Mouse (Mus musculus) embryonic facial prominence, embryonic 12.5 days (tissue): Measurements from ENCODE around the gene Epn2. TPM values are rescaled to one million over a fixed set of nuclear protein-coding genes. Genes with fewer than 3 reads are reported as not detected.

Experiments used
- ATAC-seq: fragments of 200-750 bp; cut with Nextera tagmentation; 2 replicates; pipeline ENCODE4 v1.8.0; 2017; ENCODE audit not compliant: insufficient number of reproducible peaks, insufficient read depth, low FRiP score, low TSS enrichment
- H3K27ac ChIP-seq: fragments of 300-500 bp; sonication (generic); 2 replicates; pipeline ENCODE4 v1.5.1; 2016; ENCODE audit warnings: mild to moderate bottlenecking
- H3K27me3 ChIP-seq: fragments of 300-500 bp; sonication (generic); 2 replicates; pipeline ENCODE4 v1.6.1; 2016; ENCODE audit warnings: mild to moderate bottlenecking, moderate library complexity
- H3K36me3 ChIP-seq: fragments of 300-500 bp; sonication (generic); 2 replicates; pipeline ENCODE4 v1.6.1; 2016; ENCODE audit warnings: mild to moderate bottlenecking
- H3K4me1 ChIP-seq: fragments of 300-500 bp; sonication (generic); 2 replicates; pipeline ENCODE4 v1.6.1; 2016
- H3K4me2 ChIP-seq: fragments of 300-500 bp; sonication (generic); replicated peaks from 2 replicates; pipeline ENCODE4 v1.6.1; 2016; ENCODE audit warnings: mild to moderate bottlenecking, moderate library complexity
- H3K4me3 ChIP-seq: fragments of 300-500 bp; sonication (generic); 2 replicates; pipeline ENCODE4 v1.5.1; 2016; ENCODE audit warnings: mild to moderate bottlenecking
- H3K9ac ChIP-seq: fragments of 300-500 bp; sonication (generic); 2 replicates; pipeline ENCODE4 v1.6.1; 2016; ENCODE audit warnings: mild to moderate bottlenecking, moderate library complexity
- H3K9me3 ChIP-seq: fragments of 300-500 bp; sonication (generic); 2 replicates; pipeline ENCODE4 v1.6.1; 2016; ENCODE audit warnings: mild to moderate bottlenecking, moderate library complexity
- WGBS: fragments of 180-500 bp; shearing (Covaris S2); methylation state at CpG from one replicate; pipeline ENCODE4 v1.1.7; 2016; 5-methylcytosine and 5-hydroxymethylcytosine counted together
- polyA plus RNA-seq: library from polyadenylated mRNA; unstranded; fragments of >200 nt; fragmentation: Nextera tagmentation; extraction: Ambion mirVana; gene quantifications from 2 replicates; pipeline ENCODE4 v1.2.1, GENCODE M21; 2016

Epn2 gene
- polyA plus RNA-seq, 1 experiment from 2014 or later = 28.3 TPM

- Histone ChIP-seq H3K4me2 (no peak overlapping the region), H3K9me3 (no peaks in the 10 kb centered on the region), H3K9ac (no peak overlapping the region), H3K4me3 (no peak overlapping the region), H3K4me1 (peaks cover 19% of the 10 kb centered on the region), H3K36me3 (peaks cover 24% of the 10 kb centered on the region), H3K27ac (0 out of 2 replicates have a peak overlapping the region, but pooled peaks have one; percentile 91), H3K27me3 (no peaks in the 10 kb centered on the region)
- ATAC-seq = no peak
- 89% methylated on average over 2 of the region's 2 CpGs for WGBS
Observed at GRCm38 (mm10) chr11:61495528-61495927, 84.0 kb downstream of the Epn2 start.

- H3K4me1 ChIP-seq = peaks cover 30% of the 10 kb centered on the region
- H3K36me3 ChIP-seq = peaks cover 36% of the 10 kb centered on the region
- ATAC-seq = peak; percentile 91
- H3K9me3 ChIP-seq = no peaks in the 10 kb centered on the region
- H3K27ac ChIP-seq = peak within 1 kb of the TSS; percentile 92
- WGBS = under 1% methylated on average over 58 of the region's 62 CpGs
- peak within 1 kb of the TSS; percentile 81 for H3K4me3 ChIP-seq
- H3K9ac ChIP-seq = peak within 1 kb of the TSS; percentile 90
- H3K4me2 ChIP-seq = peak within 1 kb of the TSS; percentile 80
- no peaks in the 10 kb centered on the region for H3K27me3 ChIP-seq
Observed at GRCm38 (mm10) chr11:61494129-61494997, 85.1 kb downstream of the Epn2 start, which contains the start of gene Mapk7. Gene Mapk7, minus strand, starts transcription at chr11:61494406.

GRCm38 (mm10) chr11:61493525-61494128 lies 85.9 kb downstream of the Epn2 start:
- WGBS = under 1% methylated on average over 50 of the region's 50 CpGs
- peak overlapping the region; percentile 80 for H3K4me2 ChIP-seq
- no peaks in the 10 kb centered on the region for H3K27me3 ChIP-seq
- ATAC-seq = peak; percentile 57
- peak overlapping the region; percentile 92 for H3K27ac ChIP-seq
- H3K9me3 ChIP-seq = no peaks in the 10 kb centered on the region
- peaks cover 31% of the 10 kb centered on the region for H3K4me1 ChIP-seq
- peak overlapping the region; percentile 81 for H3K4me3 ChIP-seq
- peak overlapping the region; percentile 90 for H3K9ac ChIP-seq
- peaks cover 43% of the 10 kb centered on the region for H3K36me3 ChIP-seq

- peaks cover 37% of the 10 kb centered on the region for H3K4me1 ChIP-seq
- H3K4me2 ChIP-seq = peak overlapping the region; percentile 80
- WGBS = 78% methylated on average over 12 of the region's 12 CpGs
- no peaks in the 10 kb centered on the region for H3K9me3 ChIP-seq
- peak overlapping the region; percentile 92; the same call in 1 of the 2 replicates for H3K27ac ChIP-seq
- H3K9ac ChIP-seq = peak overlapping the region; percentile 90
- H3K36me3 ChIP-seq = peaks cover 51% of the 10 kb centered on the region
- peak overlapping the region; percentile 81 for H3K4me3 ChIP-seq
- no peak for ATAC-seq
- H3K27me3 ChIP-seq = no peaks in the 10 kb centered on the region
Observed at GRCm38 (mm10) chr11:61492749-61493401, 86.6 kb downstream of the Epn2 start.

- Histone ChIP-seq H3K4me2 (no peak overlapping the region), H3K9ac (no peak overlapping the region), H3K9me3 (no peaks in the 10 kb centered on the region), H3K36me3 (peaks cover 62% of the 10 kb centered on the region), H3K27ac (no peak overlapping the region), H3K4me1 (peaks cover 53% of the 10 kb centered on the region), H3K27me3 (no peaks in the 10 kb centered on the region), H3K4me3 (no peak overlapping the region)
- no peak for ATAC-seq
- WGBS = 93% methylated on average over 22 of the region's 22 CpGs
Observed at GRCm38 (mm10) chr11:61490944-61491520, 88.5 kb downstream of the Epn2 start.

- Histone ChIP-seq H3K27me3 (no peaks in the 10 kb centered on the region), H3K4me1 (peaks cover 59% of the 10 kb centered on the region), H3K36me3 (peaks cover 62% of the 10 kb centered on the region), H3K27ac (0 out of 2 replicates have a peak overlapping the region, but pooled peaks have one; percentile 23), H3K9ac (no peak overlapping the region), H3K4me2 (0 out of 2 replicates have a peak overlapping the region, but pooled peaks have one; percentile 0), H3K9me3 (no peaks in the 10 kb centered on the region), H3K4me3 (no peak overlapping the region)
- ATAC-seq = no peak
- WGBS = 94% methylated on average over 8 of the region's 8 CpGs
Observed at GRCm38 (mm10) chr11:61489874-61490273, 89.6 kb downstream of the Epn2 start.

- H3K4me1 ChIP-seq = peaks cover 65% of the 10 kb centered on the region
- no peaks in the 10 kb centered on the region for H3K27me3 ChIP-seq
- no peak overlapping the region for H3K4me3 ChIP-seq
- no peak overlapping the region for H3K9ac ChIP-seq
- 79% methylated on average over 2 of the region's 2 CpGs for WGBS
- no peak overlapping the region for H3K4me2 ChIP-seq
- peaks cover 62% of the 10 kb centered on the region for H3K36me3 ChIP-seq
- H3K9me3 ChIP-seq = no peaks in the 10 kb centered on the region
- 0 out of 2 replicates have a peak overlapping the region, but pooled peaks have one; percentile 23 for H3K27ac ChIP-seq
- no peak for ATAC-seq
Observed at GRCm38 (mm10) chr11:61489085-61489484, 90.4 kb downstream of the Epn2 start.

- 86% methylated on average over 7 of the region's 7 CpGs for WGBS
- Histone ChIP-seq H3K27me3 (no peaks in the 10 kb centered on the region), H3K4me1 (peaks cover 70% of the 10 kb centered on the region), H3K4me3 (no peak overlapping the region), H3K27ac (peak overlapping the region; percentile 47), H3K4me2 (peak overlapping the region; percentile 86; the same call in 1 of the 2 replicates), H3K9ac (no peak overlapping the region), H3K36me3 (peaks cover 61% of the 10 kb centered on the region), H3K9me3 (no peaks in the 10 kb centered on the region)
- no peak for ATAC-seq
Observed at GRCm38 (mm10) chr11:61487936-61488335, 91.6 kb downstream of the Epn2 start.

GRCm38 (mm10) chr11:61487401-61487800 lies 92.1 kb downstream of the Epn2 start:
- peak overlapping the region; percentile 86 for H3K4me2 ChIP-seq

GRCm38 (mm10) chr11:61486458-61487219 lies 92.8 kb downstream of the Epn2 start:
- peak overlapping the region; percentile 69 for H3K9ac ChIP-seq
- H3K9me3 ChIP-seq = no peaks in the 10 kb centered on the region
- peak overlapping the region; percentile 86 for H3K4me2 ChIP-seq
- peaks cover 49% of the 10 kb centered on the region for H3K36me3 ChIP-seq
- no peaks in the 10 kb centered on the region for H3K27me3 ChIP-seq
- 89% methylated on average over 14 of the region's 14 CpGs for WGBS
- peaks cover 69% of the 10 kb centered on the region for H3K4me1 ChIP-seq
- peak overlapping the region; percentile 99 for H3K27ac ChIP-seq
- peak overlapping the region; percentile 51 for H3K4me3 ChIP-seq
- ATAC-seq = no peak

More at GRCm38 (mm10) chr11:61487401-61487800, 92.1 kb downstream of the Epn2 start:
- no peaks in the 10 kb centered on the region for H3K9me3 ChIP-seq
- H3K9ac ChIP-seq = no peak overlapping the region
- H3K36me3 ChIP-seq = peaks cover 56% of the 10 kb centered on the region
- 58% methylated on average over 2 of the region's 2 CpGs for WGBS
- peaks cover 65% of the 10 kb centered on the region for H3K4me1 ChIP-seq
- no peaks in the 10 kb centered on the region for H3K27me3 ChIP-seq
- 0 out of 2 replicates have a peak overlapping the region, but pooled peaks have one; percentile 51 for H3K4me3 ChIP-seq
- H3K27ac ChIP-seq = peak overlapping the region; percentile 47
- no peak for ATAC-seq
